Comparison of ENCODE assay signal across 11 mouse cellular contexts in genomic region chr2:79048020-79048419, GRCm38 (mm10).
A peak's percentile ranks its signal among the peaks of the same experiment; 100 is the strongest.
DNase-seq lines count a peak whose midpoint lies in the region; ATAC-seq and TF ChIP-seq lines count a peak whose summit lies in the region.
"Had no signal": no experiment of that assay in that cellular context is flagged by ENCODE, and none has a peak within 500 bp of the region (broad histone marks: within the 10 kb centered on the region; RNA-seq: fewer than 3 reads in every experiment).

No protein-coding gene starts in this region.

- peak overlapping the region; percentile 27 for H3K4me2 ChIP-seq in embryonic facial prominence, embryonic 12.5 days (replicated peaks)
- peak overlapping the region; percentile 51 for H3K4me2 ChIP-seq in hindbrain, embryonic 16.5 days (ENCODE audit: low read length)
- H3K4me2 ChIP-seq in lung, postnatal 0 days (replicated peaks; ENCODE audit: low read depth, low read length), result no peak overlapping the region
- H3K4me2 ChIP-seq: limb, embryonic 15.5 days had no signal

- no peak for TF ChIP-seq EP300 in lung, postnatal 0 days (IDR thresholded peaks at IDR 0.05)

- 10% methylated on average over 7 of the region's 7 CpGs for WGBS in embryonic facial prominence, embryonic 12.5 days
- 12% methylated on average over 7 of the region's 7 CpGs for WGBS in hindbrain, embryonic 16.5 days
- 61% methylated on average over 7 of the region's 7 CpGs for WGBS in lung, postnatal 0 days

- H3K36me3 ChIP-seq in embryonic facial prominence, embryonic 12.5 days, result no peaks in the 10 kb centered on the region
- no peaks in the 10 kb centered on the region for H3K36me3 ChIP-seq in hindbrain, embryonic 16.5 days (ENCODE audit: control insufficient read depth, insufficient read depth, low read length)
- H3K36me3 ChIP-seq in lung, postnatal 0 days (ENCODE audit: insufficient read depth, low read length), result no peaks in the 10 kb centered on the region
- H3K36me3 ChIP-seq: limb, embryonic 15.5 days had no signal

- peak overlapping the region; percentile 19; the same call in 1 of the 2 replicates for H3K27ac ChIP-seq in embryonic facial prominence, embryonic 12.5 days
- peak overlapping the region; percentile 68 for H3K27ac ChIP-seq in hindbrain, embryonic 16.5 days (ENCODE audit: low read depth, low read length)
- H3K27ac ChIP-seq in lung, postnatal 0 days (ENCODE audit: low read length), result no peak overlapping the region
- H3K27ac ChIP-seq: limb, embryonic 15.5 days had no signal

- no peak for TF ChIP-seq CTCF in lung, postnatal 0 days (IDR thresholded peaks at IDR 0.05)

- H3K9me3 ChIP-seq in embryonic facial prominence, embryonic 12.5 days, result no peaks in the 10 kb centered on the region
- no peaks in the 10 kb centered on the region for H3K9me3 ChIP-seq in hindbrain, embryonic 16.5 days (ENCODE audit: control insufficient read depth, low read length)
- H3K9me3 ChIP-seq in lung, postnatal 0 days (ENCODE audit: low read length), result no peaks in the 10 kb centered on the region
- H3K9me3 ChIP-seq: limb, embryonic 15.5 days had no signal

- DNase-seq in layer of hippocampus, adult 9-11 months, result peak; percentile 63
- DNase-seq in layer of hippocampus, postnatal 36 days, result no peak
- peak; percentile 23 for DNase-seq in retina, postnatal 7 days (ENCODE audit: low read depth, low spot score)
- DNase-seq in heart, postnatal 36 days, result no peak
- no peak for DNase-seq in lung, postnatal 0 days (ENCODE audit: low spot score)
- DNase-seq in adrenal gland, adult 8-10 months, result no peak
- DNase-seq: B cell, adult 2 months; kidney, adult 8-10 months had no signal

- intact Hi-C loops in heart, postnatal 36 days (cut with DNase I), result no loop called here

- H3K4me3 ChIP-seq in embryonic facial prominence, embryonic 12.5 days, result no peak overlapping the region
- peak overlapping the region; percentile 22 for H3K4me3 ChIP-seq in hindbrain, embryonic 16.5 days (ENCODE audit: low read length)
- no peak overlapping the region for H3K4me3 ChIP-seq in lung, postnatal 0 days (ENCODE audit: low read depth, low read length)
- H3K4me3 ChIP-seq: limb, embryonic 15.5 days had no signal

- H3K4me1 ChIP-seq in embryonic facial prominence, embryonic 12.5 days, result no peaks in the 10 kb centered on the region
- no peaks in the 10 kb centered on the region for H3K4me1 ChIP-seq in hindbrain, embryonic 16.5 days (ENCODE audit: control insufficient read depth, insufficient read depth, low read depth, low read length)
- no peaks in the 10 kb centered on the region for H3K4me1 ChIP-seq in lung, postnatal 0 days (ENCODE audit: insufficient read depth, low read depth, low read length)
- H3K4me1 ChIP-seq: limb, embryonic 15.5 days had no signal

- H3K9ac ChIP-seq in embryonic facial prominence, embryonic 12.5 days, result no peak overlapping the region
- peak overlapping the region; percentile 38; the same call in 1 of the 2 replicates for H3K9ac ChIP-seq in hindbrain, embryonic 16.5 days (ENCODE audit: low read depth, low read length)
- H3K9ac ChIP-seq in lung, postnatal 0 days (replicated peaks; ENCODE audit: low read depth), result no peak overlapping the region
- H3K9ac ChIP-seq: limb, embryonic 15.5 days had no signal

- ATAC-seq in embryonic facial prominence, embryonic 12.5 days (ENCODE audit: insufficient number of reproducible peaks, insufficient read depth, low FRiP score, low TSS enrichment), result no peak
- peak; percentile 95 for ATAC-seq in hindbrain, embryonic 16.5 days
- no peak for ATAC-seq in lung, postnatal 0 days

- no peaks in the 10 kb centered on the region for H3K27me3 ChIP-seq in embryonic facial prominence, embryonic 12.5 days
- H3K27me3 ChIP-seq in hindbrain, embryonic 16.5 days (replicated peaks; ENCODE audit: control insufficient read depth, insufficient read depth, low read length), result no peaks in the 10 kb centered on the region
- H3K27me3 ChIP-seq in lung, postnatal 0 days (replicated peaks; ENCODE audit: insufficient read depth, low read length), result no peaks in the 10 kb centered on the region
- H3K27me3 ChIP-seq: limb, embryonic 15.5 days had no signal

Comparison
In these comparisons a context has a peak if more than half of its experiments do, and no peak if none do; other contexts are left out.
1. DNase-seq: peak in layer of hippocampus, adult 9-11 months (single experiment) and retina, postnatal 7 days (single experiment); none in layer of hippocampus, postnatal 36 days (0 of 2), heart, postnatal 36 days (0 of 2), lung, postnatal 0 days (single experiment) and adrenal gland, adult 8-10 months (single experiment).